Mouse (Mus musculus): ENCODE data around the gene Eps8l1. TPM values are rescaled to one million over a fixed set of nuclear protein-coding genes. Genes with fewer than 3 reads are reported as not detected.

Eps8l1 gene
- total and polyA plus RNA-seq, 3 experiments = 4.2 to 8.4 (median 6.0) TPM

DNA sequence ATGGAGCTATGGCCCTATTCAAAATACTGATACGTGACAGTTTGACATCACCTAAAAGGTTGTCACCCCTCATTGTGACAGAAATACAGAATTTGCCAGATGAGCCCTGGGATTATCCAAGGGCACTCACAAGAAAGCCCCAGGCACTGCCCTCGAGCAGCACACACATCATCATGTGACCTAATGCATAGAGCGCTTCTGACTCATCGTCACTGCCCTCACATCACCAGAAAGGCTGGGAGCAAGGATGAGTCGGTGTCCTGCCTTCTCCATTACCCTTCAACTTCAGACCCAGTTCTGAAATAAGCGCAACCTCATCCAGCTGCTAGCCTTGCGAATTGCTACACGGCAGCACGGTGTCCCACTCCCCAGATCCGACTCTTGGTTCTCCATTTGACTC lies 19.9 kb upstream of the Eps8l1 start:
- no peak for TF ChIP-seq MXI1 (IDR thresholded peaks at IDR 0.05; ENCODE audit: low read depth, low read length)

GRCm38 (mm10) chr7:4445216-4445791 lies 15.2 kb upstream of the Eps8l1 start, which contains the start of gene Rdh13:
Gene Rdh13 (minus strand): TSS chr7:4445649.
- H3K4me2 ChIP-seq (ENCODE audit: insufficient read depth, low read depth, poor library complexity, severe bottlenecking) = peak within 1 kb of the TSS; percentile 77
- TF ChIP-seq NRF1 (IDR thresholded peaks at IDR 0.05; ENCODE audit: low read depth, low read length) (peak; percentile 79), MAX (IDR thresholded peaks at IDR 0.05; ENCODE audit: low read length) (peak; percentile 79), POLR2A (IDR thresholded peaks at IDR 0.05; ENCODE audit: low read depth, low read length) (peak; percentile 73; the same call in 1 of the 2 replicates), GABPA (IDR thresholded peaks at IDR 0.05; ENCODE audit: insufficient replicate concordance, low read depth, low read length) (peak; percentile 9; the same call in 1 of the 2 replicates), PAX5 (IDR thresholded peaks at IDR 0.05; ENCODE audit: low read length) (no peak), TBP (conservative IDR thresholded peaks at IDR 0.05; ENCODE audit: low read depth, low read length) (no peak), BHLHE40 (IDR thresholded peaks at IDR 0.05; ENCODE audit: low read depth, low read length) (peak; percentile 29; the same call in 1 of the 2 replicates), TCF12 (IDR thresholded peaks at IDR 0.05; ENCODE audit: low read depth, low read length) (peak; percentile 61), MYC (IDR thresholded peaks at IDR 0.05; ENCODE audit: low read depth, low read length) (peak; percentile 57; the same call in 1 of the 2 replicates), ELF1 (IDR thresholded peaks at IDR 0.05; ENCODE audit: low read depth, low read length) (peak; percentile 91), JUND (conservative IDR thresholded peaks at IDR 0.05; ENCODE audit: low read depth, low read length) (no peak), ZKSCAN1 (IDR thresholded peaks at IDR 0.05; ENCODE audit: borderline replicate concordance, low read depth, low read length) (no peak), KAT2A (IDR thresholded peaks at IDR 0.05; ENCODE audit: insufficient replicate concordance, low read length) (peak; percentile 86; the same call in 1 of the 2 replicates), MXI1 (IDR thresholded peaks at IDR 0.05; ENCODE audit: low read depth, low read length) (peak; percentile 97), SIN3A (IDR thresholded peaks at IDR 0.05; ENCODE audit: low read length) (peak; percentile 84), NELFE (IDR thresholded peaks at IDR 0.05; ENCODE audit: low read depth, low read length) (peak; percentile 66), HCFC1 (IDR thresholded peaks at IDR 0.05; ENCODE audit: low read depth, low read length) (peak; percentile 93), MEF2A (IDR thresholded peaks at IDR 0.05; ENCODE audit: borderline replicate concordance, low read depth, low read length) (0 out of 2 replicates have a peak, but pooled peaks have one; percentile 11)
- H3K9ac ChIP-seq (ENCODE audit: insufficient read depth, low read depth) = peak within 1 kb of the TSS; percentile 51
- peaks cover 32 to 43% of the 10 kb centered on the region in 2 experiments for H3K36me3 ChIP-seq (replicated peaks in 1 of 2; ENCODE audit: control insufficient read depth in 1 of 2, insufficient read depth in 1 of 2, low read length in 1 of 2)
- peaks cover 5% of the 10 kb centered on the region for H3K9me3 ChIP-seq (replicated peaks; ENCODE audit: low read length)
- in situ Hi-C loops (cut with MboI; ENCODE audit: low pct_ligation_motif_present, low pct_unique_long_range_greater_than_20kb, low sequenced_read_pairs) = no loop called here
- no peaks in the 10 kb centered on the region for H3K79me2 ChIP-seq (replicated peaks; ENCODE audit: control insufficient read depth, extremely low read depth, insufficient read depth, poor library complexity, severe bottlenecking)
- H3K4me1 ChIP-seq (ENCODE audit: control insufficient read depth in 1 of 2, insufficient read depth in 2 of 2) = peaks cover 0 to 23% of the 10 kb centered on the region in 2 experiments; a peak in 3 of 4 replicates
- no peaks in the 10 kb centered on the region for H3K27me3 ChIP-seq (replicated peaks)
- H3K4me3 ChIP-seq (replicated peaks in 1 of 3; ENCODE audit: low read depth in 2 of 3, low read length in 2 of 3, poor library complexity in 1 of 3) = peak within 1 kb of the TSS; percentile 83 to 84 (median 83)
- peak; percentile 92 for DNase-seq (ENCODE audit: extremely low read depth)
- H3K27ac ChIP-seq (ENCODE audit: insufficient read depth, low read depth) = no peak within 1 kb of the TSS
- dilution Hi-C loops (cut with MboI; ENCODE audit: extremely low pct_ligation_motif_present, extremely low pct_unique_long_range_greater_than_20kb, low sequenced_read_pairs) = no loop called here

More for the DNA sequence above, 19.9 kb upstream of the Eps8l1 start:
- Histone ChIP-seq H3K4me2 (ENCODE audit: insufficient read depth, low read depth, poor library complexity, severe bottlenecking) (no peak overlapping the region), H3K9ac (ENCODE audit: insufficient read depth, low read depth) (no peak overlapping the region), H3K27me3 (replicated peaks) (no peaks in the 10 kb centered on the region), H3K4me3 (replicated peaks in 1 of 3; ENCODE audit: low read depth in 2 of 3, low read length in 2 of 3, poor library complexity in 1 of 3) (no peak overlapping the region), H3K4me1 (ENCODE audit: control insufficient read depth in 1 of 2, insufficient read depth in 2 of 2) (peaks cover 0 to 17% of the 10 kb centered on the region in 2 experiments; a peak in 3 of 4 replicates), H3K9me3 (replicated peaks; ENCODE audit: low read length) (peaks cover 5% of the 10 kb centered on the region), H3K36me3 (replicated peaks in 1 of 2; ENCODE audit: control insufficient read depth in 1 of 2, insufficient read depth in 1 of 2, low read length in 1 of 2) (peaks cover 42 to 82% of the 10 kb centered on the region in 2 experiments), H3K27ac (ENCODE audit: insufficient read depth, low read depth) (no peak overlapping the region), H3K79me2 (replicated peaks; ENCODE audit: control insufficient read depth, extremely low read depth, insufficient read depth, poor library complexity, severe bottlenecking) (no peaks in the 10 kb centered on the region)
- dilution Hi-C loops (cut with MboI; ENCODE audit: extremely low pct_ligation_motif_present, extremely low pct_unique_long_range_greater_than_20kb, low sequenced_read_pairs) (no loop called here), in situ Hi-C loops (cut with MboI; ENCODE audit: low pct_ligation_motif_present, low pct_unique_long_range_greater_than_20kb, low sequenced_read_pairs) (no loop called here)
- no peak for DNase-seq (ENCODE audit: extremely low read depth)

Data from CH12.LX (cell line).